Mouse (Mus musculus): ENCODE measurements around the gene Ugt1a10. TPM values are rescaled to one million over a fixed set of nuclear protein-coding genes. Genes with fewer than 3 reads are reported as not detected.

The Ugt1a10 gene
- polyA plus RNA-seq, 1 experiment, result 166 TPM

DNA sequence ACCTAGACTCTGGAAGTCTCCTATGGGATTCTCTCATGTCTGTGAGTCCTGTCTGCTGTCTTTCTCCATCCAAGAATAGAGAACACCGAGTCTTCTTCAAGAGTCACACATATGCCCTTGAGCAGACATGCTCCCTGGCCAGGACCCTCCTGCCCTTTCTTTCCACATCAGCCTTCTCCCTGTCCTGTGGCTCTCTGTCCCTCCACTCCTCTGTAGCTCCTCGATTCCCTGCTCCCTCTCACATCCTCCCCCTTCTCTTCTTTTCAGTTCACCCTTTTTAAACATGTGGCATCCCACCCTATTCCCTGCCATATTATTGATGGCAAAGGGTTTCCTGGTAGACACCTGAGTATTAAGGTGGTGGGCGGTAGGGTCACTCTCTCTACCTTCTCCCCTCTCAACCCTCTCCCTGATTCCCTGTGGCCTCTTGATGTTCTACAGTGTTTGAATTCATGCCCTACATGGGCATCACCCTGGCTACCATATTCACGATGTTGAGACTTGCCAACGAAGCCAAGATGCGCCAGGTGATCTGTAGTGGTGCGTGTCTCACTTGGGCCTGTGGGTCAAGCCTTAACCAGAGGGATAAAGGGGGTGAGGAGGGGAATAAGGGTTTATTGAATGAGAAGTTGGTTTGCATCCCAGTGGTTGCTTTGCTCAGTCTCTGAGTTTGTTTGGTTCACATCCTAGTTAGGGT is 176.8 kb downstream of the Ugt1a10 start:
- DNase-seq, result no peak
- WGBS, result 68% methylated on average over 7 of the region's 7 CpGs
- no peaks in the 10 kb centered on the region for H3K36me3 ChIP-seq (ENCODE audit: control insufficient read depth, insufficient read depth, low read length)

DNA sequence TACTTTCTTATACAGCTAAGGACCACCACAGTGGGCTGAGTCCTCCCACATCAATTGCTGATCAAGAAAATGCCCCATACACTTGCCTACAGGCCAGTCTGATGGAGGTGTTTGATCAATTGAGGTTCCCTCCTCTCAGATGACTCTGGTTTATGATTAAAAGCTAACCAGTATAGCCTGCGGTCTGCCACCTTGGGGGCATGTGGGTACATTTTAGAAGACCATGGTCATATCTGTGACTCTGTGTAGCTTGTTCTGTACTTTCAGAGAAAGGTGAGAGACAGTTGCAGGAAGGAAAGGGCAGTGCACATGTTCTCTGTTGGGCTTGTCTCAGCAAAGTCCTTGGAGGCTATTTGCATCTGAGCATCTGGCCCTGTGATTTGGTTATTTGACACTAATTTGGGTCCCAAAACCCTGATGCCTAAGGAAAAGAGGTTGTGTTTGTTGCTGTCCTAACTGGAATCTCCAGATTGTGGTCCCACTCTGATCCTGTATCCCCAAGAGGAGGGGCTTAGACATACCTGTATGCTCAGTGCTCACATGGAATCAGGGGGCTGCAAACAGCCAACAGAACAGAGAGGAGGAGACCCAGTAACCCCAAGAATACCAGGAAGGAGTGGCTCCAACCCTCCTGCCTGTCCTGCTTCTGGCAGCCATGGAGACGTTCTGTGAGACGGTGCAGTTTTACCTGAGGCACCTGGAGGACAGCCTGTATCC is 177.6 kb downstream of the Ugt1a10 start:
- WGBS, result 53% methylated on average over 3 of the region's 3 CpGs
- H3K4me3 ChIP-seq (ENCODE audit: insufficient read depth, low read depth, low read length), result no peak overlapping the region
- no peak for DNase-seq
- TF ChIP-seq CTCF (conservative IDR thresholded peaks at IDR 0.05; ENCODE audit: insufficient read depth, insufficient read length, low read depth, low read length) (no peak), POLR2A (IDR thresholded peaks at IDR 0.05; ENCODE audit: low read depth, low read length) (no peak)
- H3K27me3 ChIP-seq (replicated peaks; ENCODE audit: control insufficient read depth, insufficient read depth, low read length), result no peaks in the 10 kb centered on the region
- H3K4me1 ChIP-seq (ENCODE audit: control insufficient read depth, insufficient read depth, low read length), result no peaks in the 10 kb centered on the region
- H3K36me3 ChIP-seq (ENCODE audit: control insufficient read depth, insufficient read depth, low read length), result no peaks in the 10 kb centered on the region
- no peak overlapping the region for H3K27ac ChIP-seq (ENCODE audit: insufficient read depth, low read depth, low read length)

More for the DNA sequence above, 176.8 kb downstream of the Ugt1a10 start:
- no peak overlapping the region for H3K27ac ChIP-seq (ENCODE audit: insufficient read depth, low read depth, low read length)
- H3K27me3 ChIP-seq (replicated peaks; ENCODE audit: control insufficient read depth, insufficient read depth, low read length), result no peaks in the 10 kb centered on the region
- no peaks in the 10 kb centered on the region for H3K4me1 ChIP-seq (ENCODE audit: control insufficient read depth, insufficient read depth, low read length)
- no peak overlapping the region for H3K4me3 ChIP-seq (ENCODE audit: insufficient read depth, low read depth, low read length)
- no peak for TF ChIP-seq CTCF (conservative IDR thresholded peaks at IDR 0.05; ENCODE audit: insufficient read depth, insufficient read length, low read depth, low read length)
- TF ChIP-seq POLR2A (IDR thresholded peaks at IDR 0.05; ENCODE audit: low read depth, low read length), result no peak

GRCm38 (mm10) chr1:88233421-88234247 is 178.4 kb downstream of the Ugt1a10 start:
- H3K4me3 ChIP-seq (ENCODE audit: insufficient read depth, low read depth, low read length), result no peak overlapping the region
- TF ChIP-seq POLR2A (IDR thresholded peaks at IDR 0.05; ENCODE audit: low read depth, low read length), result no peak
- TF ChIP-seq CTCF (conservative IDR thresholded peaks at IDR 0.05; ENCODE audit: insufficient read depth, insufficient read length, low read depth, low read length), result no peak
- no peak overlapping the region for H3K27ac ChIP-seq (ENCODE audit: insufficient read depth, low read depth, low read length)
- H3K27me3 ChIP-seq (replicated peaks; ENCODE audit: control insufficient read depth, insufficient read depth, low read length), result no peaks in the 10 kb centered on the region
- no peak for DNase-seq
- H3K4me1 ChIP-seq (ENCODE audit: control insufficient read depth, insufficient read depth, low read length), result no peaks in the 10 kb centered on the region
- WGBS, result 68% methylated on average over 14 of the region's 14 CpGs
- H3K36me3 ChIP-seq (ENCODE audit: control insufficient read depth, insufficient read depth, low read length), result no peaks in the 10 kb centered on the region

GRCm38 (mm10) chr1:88234248-88234610 is 179.0 kb downstream of the Ugt1a10 start:
- Histone ChIP-seq H3K27me3 (replicated peaks; ENCODE audit: control insufficient read depth, insufficient read depth, low read length) (no peaks in the 10 kb centered on the region), H3K4me1 (ENCODE audit: control insufficient read depth, insufficient read depth, low read length) (no peaks in the 10 kb centered on the region), H3K27ac (ENCODE audit: insufficient read depth, low read depth, low read length) (no peak overlapping the region), H3K36me3 (ENCODE audit: control insufficient read depth, insufficient read depth, low read length) (no peaks in the 10 kb centered on the region), H3K4me3 (ENCODE audit: insufficient read depth, low read depth, low read length) (no peak overlapping the region)
- 62% methylated on average over 4 of the region's 4 CpGs for WGBS
- TF ChIP-seq CTCF (conservative IDR thresholded peaks at IDR 0.05; ENCODE audit: insufficient read depth, insufficient read length, low read depth, low read length) (no peak), POLR2A (IDR thresholded peaks at IDR 0.05; ENCODE audit: low read depth, low read length) (no peak)
- no peak for DNase-seq

GRCm38 (mm10) chr1:88234646-88235045 is 179.5 kb downstream of the Ugt1a10 start:
- TF ChIP-seq CTCF (conservative IDR thresholded peaks at IDR 0.05; ENCODE audit: insufficient read depth, insufficient read length, low read depth, low read length), result no peak
- no peak for TF ChIP-seq POLR2A (IDR thresholded peaks at IDR 0.05; ENCODE audit: low read depth, low read length)
- H3K4me1 ChIP-seq (ENCODE audit: control insufficient read depth, insufficient read depth, low read length), result no peaks in the 10 kb centered on the region
- H3K4me3 ChIP-seq (ENCODE audit: insufficient read depth, low read depth, low read length), result no peak overlapping the region
- DNase-seq, result no peak
- no peaks in the 10 kb centered on the region for H3K27me3 ChIP-seq (replicated peaks; ENCODE audit: control insufficient read depth, insufficient read depth, low read length)
- WGBS, result 43% methylated on average over 5 of the region's 5 CpGs
- no peaks in the 10 kb centered on the region for H3K36me3 ChIP-seq (ENCODE audit: control insufficient read depth, insufficient read depth, low read length)
- no peak overlapping the region for H3K27ac ChIP-seq (ENCODE audit: insufficient read depth, low read depth, low read length)

DNA sequence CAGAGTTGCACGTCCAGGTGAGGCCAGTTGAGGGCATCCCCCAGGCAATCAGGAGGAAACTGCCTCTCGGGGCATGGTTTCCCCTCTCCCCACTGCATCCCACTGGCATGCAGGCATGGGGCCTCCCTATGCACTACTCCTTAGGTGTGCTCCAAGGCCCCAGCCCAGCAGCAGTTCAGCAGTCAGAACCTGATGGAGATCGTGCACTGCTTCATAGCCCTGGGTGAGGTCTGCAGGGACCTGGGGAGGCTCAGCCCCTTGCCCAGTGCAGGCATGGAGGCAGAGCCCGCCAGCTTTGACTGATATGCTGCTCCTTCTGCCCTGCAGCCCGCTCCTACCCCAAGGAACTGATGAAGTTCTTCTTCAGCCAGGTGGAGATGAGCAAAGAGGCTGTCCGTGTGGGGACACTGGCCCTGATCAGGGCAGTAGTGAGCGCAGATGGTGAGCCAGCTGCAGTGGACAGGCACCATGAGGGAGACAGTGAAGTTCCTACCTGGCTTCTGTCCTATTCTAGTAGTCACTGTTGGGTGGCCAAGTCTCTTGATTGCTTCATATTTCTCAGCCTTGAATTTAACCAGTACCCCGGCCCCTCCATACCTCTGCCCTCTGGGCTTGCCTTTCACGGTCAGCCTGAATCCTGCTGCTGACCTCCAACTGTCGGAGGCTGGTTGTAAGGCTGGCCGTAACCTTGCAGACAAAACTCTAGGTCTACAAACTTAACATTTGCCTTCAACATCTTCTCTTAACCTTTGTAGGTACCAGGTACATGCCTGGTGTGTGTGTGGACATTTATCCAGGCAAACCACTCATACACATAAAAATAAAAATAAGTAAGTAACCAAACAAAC is 180.1 kb downstream of the Ugt1a10 start:
- no peak for DNase-seq
- no peaks in the 10 kb centered on the region for H3K4me1 ChIP-seq (ENCODE audit: control insufficient read depth, insufficient read depth, low read length)
- H3K4me3 ChIP-seq (ENCODE audit: insufficient read depth, low read depth, low read length), result no peak overlapping the region
- no peaks in the 10 kb centered on the region for H3K36me3 ChIP-seq (ENCODE audit: control insufficient read depth, insufficient read depth, low read length)
- no peak overlapping the region for H3K27ac ChIP-seq (ENCODE audit: insufficient read depth, low read depth, low read length)
- 60% methylated on average over 11 of the region's 11 CpGs for WGBS
- H3K27me3 ChIP-seq (replicated peaks; ENCODE audit: control insufficient read depth, insufficient read depth, low read length), result no peaks in the 10 kb centered on the region
- TF ChIP-seq CTCF (conservative IDR thresholded peaks at IDR 0.05; ENCODE audit: insufficient read depth, insufficient read length, low read depth, low read length) (no peak), POLR2A (IDR thresholded peaks at IDR 0.05; ENCODE audit: low read depth, low read length) (no peak)

All from kidney, adult 2 months (tissue).